In the genomic region with DNA sequence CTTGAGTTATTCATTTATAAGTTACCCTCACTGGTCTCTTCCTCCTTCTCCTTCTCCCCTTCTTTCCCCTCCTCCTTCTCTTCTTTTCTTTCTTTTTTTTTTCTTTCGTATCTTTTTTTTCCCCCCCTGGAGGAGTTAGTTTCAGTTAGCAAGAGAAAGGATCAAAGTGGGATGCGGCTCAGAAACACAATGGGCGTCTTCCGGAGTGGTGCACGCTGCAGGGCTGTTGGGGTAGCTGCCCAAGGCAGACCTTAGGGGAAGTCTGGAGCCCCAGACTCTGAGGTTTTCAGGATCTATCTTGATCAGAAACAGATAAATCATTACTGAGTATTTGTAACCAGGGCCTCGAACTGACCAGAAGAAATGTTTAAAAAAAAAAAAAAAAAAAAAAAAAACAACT, we compare ENCODE assay signal across 8 mouse cellular contexts. TPM values are rescaled to one million over a fixed set of nuclear protein-coding genes. Genes with fewer than 3 reads are reported as not detected.
DNase-seq lines count a peak whose midpoint lies in the region; ATAC-seq and TF ChIP-seq lines count a peak whose summit lies in the region.

No protein-coding gene starts in this region.

- H3K4me2 ChIP-seq in lung, embryonic 16.5 days (ENCODE audit: low read depth, low read length): peak overlapping the region; percentile 100
- H3K4me2 ChIP-seq in limb, embryonic 15.5 days: peak overlapping the region; percentile 98

- H3K4me1 ChIP-seq in lung, embryonic 16.5 days (replicated peaks; ENCODE audit: control insufficient read depth, insufficient read depth, low read length): peaks cover 19% of the 10 kb centered on the region
- H3K4me1 ChIP-seq in embryonic fibroblast, embryonic 13.5 days (ENCODE audit: control insufficient read depth, insufficient read depth, low read length): no peaks in the 10 kb centered on the region; the same call in 1 of the 2 replicates
- peaks cover 19% of the 10 kb centered on the region for H3K4me1 ChIP-seq in limb, embryonic 15.5 days

- no peak for TF ChIP-seq POLR2A in embryonic fibroblast, embryonic 13.5 days (IDR thresholded peaks at IDR 0.05; ENCODE audit: low read depth, low read length)

- H3K9ac ChIP-seq in lung, embryonic 16.5 days (ENCODE audit: low read length): peak overlapping the region; percentile 79; the same call in 1 of the 2 replicates
- no peak overlapping the region for H3K9ac ChIP-seq in limb, embryonic 15.5 days

- H3K27me3 ChIP-seq in lung, embryonic 16.5 days (ENCODE audit: control insufficient read depth, insufficient read depth, low read depth, low read length): no peaks in the 10 kb centered on the region
- H3K27me3 ChIP-seq in limb, embryonic 15.5 days: peaks cover 46% of the 10 kb centered on the region

- peak overlapping the region; percentile 82 for H3K4me3 ChIP-seq in lung, embryonic 16.5 days (ENCODE audit: low read length)
- H3K4me3 ChIP-seq in embryonic fibroblast, embryonic 13.5 days (ENCODE audit: insufficient read depth, low read length): peak overlapping the region; percentile 66
- peak overlapping the region; percentile 70 for H3K4me3 ChIP-seq in limb, embryonic 15.5 days

- ATAC-seq in lung, embryonic 16.5 days (ENCODE audit: low read depth): no peak
- ATAC-seq in limb, embryonic 15.5 days (ENCODE audit: insufficient number of reproducible peaks, low FRiP score, low TSS enrichment, low read depth): no peak

- WGBS in lung, embryonic 16.5 days: 5% methylated on average over 6 of the region's 6 CpGs
- 8% methylated on average over 6 of the region's 6 CpGs for WGBS in limb, embryonic 15.5 days

- H3K9me3 ChIP-seq in lung, embryonic 16.5 days (ENCODE audit: control insufficient read depth, low read length): no peaks in the 10 kb centered on the region
- H3K9me3 ChIP-seq in limb, embryonic 15.5 days: no peaks in the 10 kb centered on the region

- no peak overlapping the region for H3K27ac ChIP-seq in lung, embryonic 16.5 days (ENCODE audit: low read length)
- H3K27ac ChIP-seq in embryonic fibroblast, embryonic 13.5 days (ENCODE audit: insufficient read depth, low read length): no peak overlapping the region
- no peak overlapping the region for H3K27ac ChIP-seq in limb, embryonic 15.5 days

- no peak for DNase-seq in lung, postnatal 14 days
- peak; percentile 40 for DNase-seq in thymus, postnatal 14 days
- no peak for DNase-seq in adrenal gland, adult 8-10 months
- no peak for DNase-seq in urinary bladder, postnatal 25 days (ENCODE audit: low spot score)
- no peak for DNase-seq in testis, postnatal 14 days (ENCODE audit: low spot score)

- no peak for TF ChIP-seq CTCF in embryonic fibroblast, embryonic 13.5 days (IDR thresholded peaks at IDR 0.05; ENCODE audit: borderline replicate concordance, insufficient read depth, low read length)

- H3K36me3 ChIP-seq in lung, embryonic 16.5 days (ENCODE audit: control insufficient read depth, insufficient read depth, low read length): no peaks in the 10 kb centered on the region
- H3K36me3 ChIP-seq in limb, embryonic 15.5 days: no peaks in the 10 kb centered on the region

RNA-seq across cellular contexts. Expression of gene Prtg, which starts 1.5 kb away (rescaled TPM):
- polyA plus RNA-seq in lung, embryonic 16.5 days (2015; fragmentation: Nextera tagmentation; extraction: Ambion mirVana): 0.34 and 0.40 TPM in 2 replicates
- polyA plus RNA-seq in embryonic fibroblast, embryonic 13.5 days (2011; ENCODE audit: insufficient read length, low read depth, missing spikeins): 0.32 and 0.37 TPM in 2 replicates
- polyA plus RNA-seq in limb, embryonic 15.5 days (2015; fragmentation: Nextera tagmentation; extraction: Ambion mirVana): 0.41 and 0.48 TPM in 2 replicates
- total RNA-seq in adrenal gland, adult 8-10 months (2022): under 1 TPM; 0.16 to 0.28 (median 0.22) TPM
